Mouse (Mus musculus): ENCODE measurements at regions not wholly inside any gene's neighbourhood (a gene's known extent, or its start where the extent isn't known, plus 50 kb on each side); places are given as distances from the start of the nearest gene placed in this dataset.
A peak's percentile ranks its signal among the peaks of the same experiment; 100 is the strongest.

- Histone ChIP-seq H3K9me3 (no peaks in the 10 kb centered on the region), H3K9ac (replicated peaks) (no peak overlapping the region), H3K4me3 (replicated peaks) (no peak overlapping the region), H3K4me1 (replicated peaks) (no peaks in the 10 kb centered on the region), H3K36me3 (no peaks in the 10 kb centered on the region), H3K4me2 (no peak overlapping the region), H3K27me3 (no peaks in the 10 kb centered on the region), H3K27ac (no peak overlapping the region)
- no peak for ATAC-seq (ENCODE audit: insufficient number of reproducible peaks, insufficient read depth, low FRiP score, low TSS enrichment, low read depth)
- 64% methylated on average over 1 of the region's 1 CpGs for WGBS
Observed at GRCm38 (mm10) chr16:69515122-69515521, 348.4 kb downstream of the Speer2 start.

GRCm38 (mm10) chr16:69477317-69477716, 386.2 kb downstream of the Speer2 start:
- 78% methylated on average over 4 of the region's 4 CpGs for WGBS
- no peak overlapping the region for H3K27ac ChIP-seq
- H3K9ac ChIP-seq (replicated peaks), result no peak overlapping the region
- H3K4me3 ChIP-seq (replicated peaks), result no peak overlapping the region
- H3K4me1 ChIP-seq (replicated peaks), result no peaks in the 10 kb centered on the region
- H3K9me3 ChIP-seq, result no peaks in the 10 kb centered on the region
- H3K36me3 ChIP-seq, result no peaks in the 10 kb centered on the region
- ATAC-seq (ENCODE audit: insufficient number of reproducible peaks, insufficient read depth, low FRiP score, low TSS enrichment, low read depth), result no peak
- no peaks in the 10 kb centered on the region for H3K27me3 ChIP-seq
- H3K4me2 ChIP-seq, result no peak overlapping the region

- no peaks in the 10 kb centered on the region for H3K4me1 ChIP-seq (replicated peaks)
- H3K9ac ChIP-seq (replicated peaks), result no peak overlapping the region
- 37% methylated on average over 9 of the region's 9 CpGs for WGBS
- no peaks in the 10 kb centered on the region for H3K36me3 ChIP-seq
- H3K4me2 ChIP-seq, result 0 out of 2 replicates have a peak overlapping the region, but pooled peaks have one; percentile 27
- H3K4me3 ChIP-seq (replicated peaks), result no peak overlapping the region
- H3K9me3 ChIP-seq, result no peaks in the 10 kb centered on the region
- ATAC-seq (ENCODE audit: insufficient number of reproducible peaks, insufficient read depth, low FRiP score, low TSS enrichment, low read depth), result no peak
- H3K27me3 ChIP-seq, result no peaks in the 10 kb centered on the region
- H3K27ac ChIP-seq, result no peak overlapping the region
Observed at GRCm38 (mm10) chr16:69469024-69469780, 394.3 kb downstream of the Speer2 start.

GRCm38 (mm10) chr16:69459171-69459570, 404.4 kb downstream of the Speer2 start:
- Histone ChIP-seq H3K4me1 (replicated peaks) (no peaks in the 10 kb centered on the region), H3K9me3 (no peaks in the 10 kb centered on the region), H3K27me3 (no peaks in the 10 kb centered on the region), H3K9ac (replicated peaks) (no peak overlapping the region), H3K4me2 (no peak overlapping the region), H3K27ac (no peak overlapping the region), H3K36me3 (no peaks in the 10 kb centered on the region), H3K4me3 (replicated peaks) (no peak overlapping the region)
- no peak for ATAC-seq (ENCODE audit: insufficient number of reproducible peaks, insufficient read depth, low FRiP score, low TSS enrichment, low read depth)
- 88% methylated on average over 2 of the region's 2 CpGs for WGBS

GRCm38 (mm10) chr16:69424661-69425634, 438.6 kb downstream of the Speer2 start:
- no peak overlapping the region for H3K27ac ChIP-seq
- no peak overlapping the region for H3K4me2 ChIP-seq
- no peak overlapping the region for H3K4me3 ChIP-seq (replicated peaks)
- no peak overlapping the region for H3K9ac ChIP-seq (replicated peaks)
- ATAC-seq (ENCODE audit: insufficient number of reproducible peaks, insufficient read depth, low FRiP score, low TSS enrichment, low read depth), result no peak
- 71% methylated on average over 12 of the region's 12 CpGs for WGBS
- no peaks in the 10 kb centered on the region for H3K9me3 ChIP-seq
- no peaks in the 10 kb centered on the region for H3K4me1 ChIP-seq (replicated peaks)
- H3K36me3 ChIP-seq, result no peaks in the 10 kb centered on the region
- no peaks in the 10 kb centered on the region for H3K27me3 ChIP-seq

Measured in limb, embryonic 12.5 days (tissue).